Mouse (Mus musculus): ENCODE data around the gene Lingo1. TPM values are rescaled to one million over a fixed set of nuclear protein-coding genes. Genes with fewer than 3 reads are reported as not detected.

The Lingo1 gene
- polyA plus RNA-seq, 1 experiment: 6.7 TPM

DNA sequence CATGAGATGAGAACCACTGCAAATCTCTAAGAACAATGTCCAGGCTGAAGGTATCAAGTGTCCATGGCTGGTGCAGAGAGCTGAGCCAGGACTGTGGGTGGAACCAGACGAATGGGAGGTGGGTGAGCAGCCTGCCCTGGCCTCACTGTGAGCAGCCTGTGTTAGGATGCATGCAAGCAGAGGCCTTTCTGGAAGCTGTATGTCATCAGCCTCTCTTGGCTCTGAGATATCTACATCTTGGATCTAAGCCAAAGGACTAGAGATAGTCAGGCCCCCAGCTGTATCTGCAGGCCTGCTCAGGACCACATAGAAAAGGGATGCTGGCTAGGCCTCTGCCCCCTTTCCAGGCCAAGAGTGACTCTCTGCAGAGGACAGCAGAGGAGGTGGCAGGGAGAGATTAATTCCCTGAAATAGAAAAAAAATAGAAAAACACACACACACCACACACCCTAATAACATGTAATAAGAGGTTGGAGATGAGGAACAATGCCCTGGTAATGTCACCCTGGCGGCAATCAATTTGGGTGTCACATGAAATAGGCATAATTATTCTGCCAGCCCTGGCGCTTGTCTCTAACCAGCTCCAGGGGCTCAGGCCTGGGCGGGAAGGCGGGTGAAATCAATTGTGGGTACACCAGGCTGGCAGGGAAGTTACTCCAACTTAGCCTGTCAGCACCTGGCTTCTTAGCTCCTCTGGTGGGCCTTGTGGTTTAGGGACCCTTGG, 166.4 kb downstream of the Lingo1 start:
- Histone ChIP-seq H3K27ac (ENCODE audit: insufficient read depth, low read length) (no peak overlapping the region), H3K36me3 (ENCODE audit: control insufficient read depth, insufficient read depth, low read length) (no peaks in the 10 kb centered on the region)

DNA sequence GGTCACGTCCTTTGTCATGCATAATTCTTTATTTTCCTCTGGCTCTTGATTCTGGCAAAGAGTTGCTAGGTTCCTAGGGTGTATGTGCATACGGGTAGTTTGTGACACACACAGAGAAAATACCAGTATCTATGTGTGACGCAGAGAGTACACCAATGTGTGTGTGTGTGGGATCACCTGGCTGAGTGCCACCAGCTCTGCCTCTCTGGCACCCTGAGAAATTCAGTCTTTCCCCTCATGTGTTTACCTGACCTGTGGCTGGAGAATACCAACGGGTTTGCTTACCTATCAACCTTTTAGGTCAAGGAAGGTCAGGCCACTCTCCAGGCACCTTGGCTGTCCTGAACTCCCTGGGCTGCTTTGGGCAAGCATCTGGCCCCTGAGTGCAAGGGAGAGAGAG, 169.0 kb downstream of the Lingo1 start:
- no peak for TF ChIP-seq POLR2A (IDR thresholded peaks at IDR 0.05; ENCODE audit: low read depth, low read length)
- TF ChIP-seq CTCF (IDR thresholded peaks at IDR 0.05; ENCODE audit: extremely low read depth, insufficient read depth, insufficient read length, insufficient replicate concordance): no peak
- no peak for DNase-seq (ENCODE audit: low read depth in 1 of 2, low spot score in 2 of 2)
- Histone ChIP-seq H3K4me1 (ENCODE audit: control insufficient read depth, insufficient read depth, insufficient read length) (no peaks in the 10 kb centered on the region), H3K4me3 (ENCODE audit: extremely low read depth, insufficient read depth, insufficient read length) (no peak overlapping the region), H3K27ac (ENCODE audit: insufficient read depth, low read length) (no peak overlapping the region), H3K27me3 (ENCODE audit: control insufficient read depth, insufficient read depth, low read length) (no peaks in the 10 kb centered on the region), H3K36me3 (ENCODE audit: control insufficient read depth, insufficient read depth, low read length) (no peaks in the 10 kb centered on the region)
- WGBS: 85% methylated on average over 4 of the region's 4 CpGs

More for the DNA sequence above, 166.4 kb downstream of the Lingo1 start:
- Histone ChIP-seq H3K4me3 (ENCODE audit: extremely low read depth, insufficient read depth, insufficient read length) (no peak overlapping the region), H3K27me3 (ENCODE audit: control insufficient read depth, insufficient read depth, low read length) (peaks cover 2% of the 10 kb centered on the region), H3K4me1 (ENCODE audit: control insufficient read depth, insufficient read depth, insufficient read length) (peaks cover under 1% of the 10 kb centered on the region; the same call in 1 of the 2 replicates)
- DNase-seq (ENCODE audit: low read depth in 1 of 2, low spot score in 2 of 2): no peak
- 92% methylated on average over 5 of the region's 5 CpGs for WGBS
- TF ChIP-seq POLR2A (IDR thresholded peaks at IDR 0.05; ENCODE audit: low read depth, low read length): no peak
- TF ChIP-seq CTCF (IDR thresholded peaks at IDR 0.05; ENCODE audit: extremely low read depth, insufficient read depth, insufficient read length, insufficient replicate concordance): no peak

DNA sequence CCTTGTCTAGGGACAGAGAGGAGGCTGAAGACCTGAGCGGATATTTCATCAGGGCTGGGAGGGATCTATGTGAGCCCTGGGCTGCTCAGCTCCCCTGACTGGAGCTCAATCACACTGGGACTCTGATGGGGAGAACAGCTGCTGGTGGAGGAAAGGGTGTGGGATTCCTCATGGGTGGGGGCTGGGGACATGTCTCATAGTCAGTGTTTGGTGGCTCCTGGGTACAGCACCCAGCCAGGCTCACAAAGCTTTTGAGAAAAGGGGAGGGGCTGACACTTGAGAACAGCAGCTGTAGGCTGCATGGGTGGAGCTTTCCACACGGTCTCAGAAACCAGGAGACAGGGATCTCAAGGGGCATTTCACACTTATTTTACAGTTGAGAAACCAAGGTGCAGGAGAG, 171.3 kb downstream of the Lingo1 start:
- no peak for DNase-seq (ENCODE audit: low read depth in 1 of 2, low spot score in 2 of 2)
- Histone ChIP-seq H3K4me3 (ENCODE audit: extremely low read depth, insufficient read depth, insufficient read length) (no peak overlapping the region), H3K36me3 (ENCODE audit: control insufficient read depth, insufficient read depth, low read length) (no peaks in the 10 kb centered on the region), H3K27me3 (ENCODE audit: control insufficient read depth, insufficient read depth, low read length) (no peaks in the 10 kb centered on the region), H3K27ac (ENCODE audit: insufficient read depth, low read length) (no peak overlapping the region), H3K4me1 (ENCODE audit: control insufficient read depth, insufficient read depth, insufficient read length) (no peaks in the 10 kb centered on the region)
- WGBS: 37% methylated on average over 2 of the region's 2 CpGs
- TF ChIP-seq CTCF (IDR thresholded peaks at IDR 0.05; ENCODE audit: extremely low read depth, insufficient read depth, insufficient read length, insufficient replicate concordance): no peak
- TF ChIP-seq POLR2A (IDR thresholded peaks at IDR 0.05; ENCODE audit: low read depth, low read length): no peak

DNA sequence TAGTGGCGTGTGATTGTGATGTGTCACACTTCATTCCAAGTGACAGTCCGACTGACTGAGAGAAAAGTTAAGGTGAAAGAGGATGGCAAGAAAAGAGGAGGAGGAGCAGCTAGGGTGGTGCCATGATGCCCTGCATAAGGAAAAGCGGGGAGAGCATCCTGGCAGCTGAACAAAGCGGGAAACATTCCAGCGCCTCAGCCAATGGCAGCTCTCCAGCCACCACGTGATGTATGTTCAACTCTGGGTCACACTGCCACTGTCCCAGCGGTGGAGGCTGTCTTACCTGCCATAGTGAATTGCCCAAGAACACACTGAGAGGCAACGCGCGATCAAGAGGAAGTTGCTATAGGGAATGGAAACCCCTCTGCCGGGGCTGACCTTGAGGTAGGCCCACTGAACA, 172.9 kb downstream of the Lingo1 start:
- H3K27me3 ChIP-seq (ENCODE audit: control insufficient read depth, insufficient read depth, low read length): no peaks in the 10 kb centered on the region
- H3K4me3 ChIP-seq (ENCODE audit: extremely low read depth, insufficient read depth, insufficient read length): no peak overlapping the region
- DNase-seq (ENCODE audit: low read depth in 1 of 2, low spot score in 2 of 2): no peak
- no peaks in the 10 kb centered on the region for H3K4me1 ChIP-seq (ENCODE audit: control insufficient read depth, insufficient read depth, insufficient read length)
- no peak overlapping the region for H3K27ac ChIP-seq (ENCODE audit: insufficient read depth, low read length)
- 81% methylated on average over 11 of the region's 11 CpGs for WGBS
- TF ChIP-seq CTCF (IDR thresholded peaks at IDR 0.05; ENCODE audit: extremely low read depth, insufficient read depth, insufficient read length, insufficient replicate concordance) (no peak), POLR2A (IDR thresholded peaks at IDR 0.05; ENCODE audit: low read depth, low read length) (no peak)
- H3K36me3 ChIP-seq (ENCODE audit: control insufficient read depth, insufficient read depth, low read length): no peaks in the 10 kb centered on the region

DNA sequence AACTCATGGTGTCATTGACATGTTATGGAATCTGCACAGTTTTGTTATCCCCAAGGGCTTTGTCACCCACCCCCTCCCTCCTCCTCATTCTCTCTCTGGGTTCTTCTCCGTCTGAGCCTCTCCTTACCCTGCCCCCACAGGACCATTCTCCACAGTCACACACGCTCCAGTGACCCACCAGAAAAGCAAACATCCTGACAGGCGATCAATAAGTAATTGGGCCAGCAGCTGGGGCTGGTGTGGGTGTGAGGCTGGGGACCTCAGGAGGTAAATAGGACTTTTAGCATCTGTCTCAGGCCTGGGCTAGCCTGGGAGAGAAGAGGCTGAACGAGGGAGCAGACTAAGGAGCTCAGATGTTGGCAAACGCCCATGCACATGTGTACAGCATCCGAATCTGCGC, 173.5 kb downstream of the Lingo1 start:
- Histone ChIP-seq H3K27ac (ENCODE audit: insufficient read depth, low read length) (no peak overlapping the region), H3K4me1 (ENCODE audit: control insufficient read depth, insufficient read depth, insufficient read length) (no peaks in the 10 kb centered on the region), H3K27me3 (ENCODE audit: control insufficient read depth, insufficient read depth, low read length) (no peaks in the 10 kb centered on the region), H3K36me3 (ENCODE audit: control insufficient read depth, insufficient read depth, low read length) (no peaks in the 10 kb centered on the region), H3K4me3 (ENCODE audit: extremely low read depth, insufficient read depth, insufficient read length) (no peak overlapping the region)
- DNase-seq (ENCODE audit: low read depth in 1 of 2, low spot score in 2 of 2): no peak
- TF ChIP-seq CTCF (IDR thresholded peaks at IDR 0.05; ENCODE audit: extremely low read depth, insufficient read depth, insufficient read length, insufficient replicate concordance) (no peak), POLR2A (IDR thresholded peaks at IDR 0.05; ENCODE audit: low read depth, low read length) (no peak)
- 85% methylated on average over 7 of the region's 7 CpGs for WGBS

DNA sequence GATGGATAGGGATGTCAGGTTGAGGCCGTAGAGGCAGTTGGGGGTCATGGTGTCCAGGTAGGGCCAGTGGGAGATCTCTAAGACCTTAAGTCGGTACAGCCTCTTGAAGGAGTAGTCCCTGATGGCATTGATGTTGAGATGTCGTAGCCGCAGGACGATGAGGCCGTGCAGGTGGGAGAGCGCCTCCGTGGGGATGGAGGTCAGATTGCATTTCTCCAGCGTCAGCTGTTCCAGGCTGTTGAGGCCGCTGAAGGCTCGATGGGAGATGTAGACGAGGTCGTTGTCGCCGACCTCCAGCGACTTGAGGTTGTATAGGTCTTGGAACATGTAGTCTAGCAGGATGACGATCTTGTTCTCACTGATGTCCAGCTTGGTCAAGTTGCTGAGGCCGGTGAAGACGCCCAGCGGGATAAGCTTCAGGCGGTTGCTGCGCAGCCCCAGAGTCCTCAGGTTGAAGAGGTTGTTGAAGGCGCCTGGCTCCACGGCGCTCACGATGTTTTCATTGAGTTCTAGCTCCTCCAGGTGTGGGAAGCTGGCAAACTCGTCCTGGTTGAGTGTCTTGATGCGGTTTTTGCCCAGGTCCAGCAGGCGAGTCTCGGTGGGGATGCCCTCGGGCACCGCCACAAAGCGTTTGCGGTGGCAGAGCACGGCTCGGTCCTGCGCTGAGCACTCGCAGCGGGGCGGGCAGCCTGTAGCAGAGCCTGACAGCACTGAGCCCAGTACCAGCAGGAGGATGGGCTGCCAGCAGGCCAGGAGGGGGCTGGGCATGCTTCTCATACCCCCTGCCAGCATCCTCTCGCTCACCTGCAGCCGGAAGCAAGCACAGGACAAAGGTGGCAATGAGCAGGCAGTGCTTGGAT, 175.5 kb downstream of the Lingo1 start:
- Histone ChIP-seq H3K27ac (ENCODE audit: insufficient read depth, low read length) (no peak overlapping the region), H3K4me3 (ENCODE audit: extremely low read depth, insufficient read depth, insufficient read length) (no peak overlapping the region)
- WGBS: 33% methylated on average over 42 of the region's 42 CpGs

More for the DNA sequence above, 175.5 kb downstream of the Lingo1 start:
- H3K36me3 ChIP-seq (ENCODE audit: control insufficient read depth, insufficient read depth, low read length): no peaks in the 10 kb centered on the region
- DNase-seq (ENCODE audit: low read depth in 1 of 2, low spot score in 2 of 2): no peak
- TF ChIP-seq POLR2A (IDR thresholded peaks at IDR 0.05; ENCODE audit: low read depth, low read length): no peak
- TF ChIP-seq CTCF (IDR thresholded peaks at IDR 0.05; ENCODE audit: extremely low read depth, insufficient read depth, insufficient read length, insufficient replicate concordance): no peak
- no peaks in the 10 kb centered on the region for H3K27me3 ChIP-seq (ENCODE audit: control insufficient read depth, insufficient read depth, low read length)
- no peaks in the 10 kb centered on the region for H3K4me1 ChIP-seq (ENCODE audit: control insufficient read depth, insufficient read depth, insufficient read length)

Data from spleen, adult 2 months (tissue).